Mouse (Mus musculus): ENCODE measurements around the gene Krt80.
A peak's percentile ranks its signal among the peaks of the same experiment; 100 is the strongest.
"Not testable (repeated sequence)": the region's sequence is repeated elsewhere in the genome, so short reads cannot be mapped to it uniquely, and the experiment has no call there.

Gene Krt80

DNA sequence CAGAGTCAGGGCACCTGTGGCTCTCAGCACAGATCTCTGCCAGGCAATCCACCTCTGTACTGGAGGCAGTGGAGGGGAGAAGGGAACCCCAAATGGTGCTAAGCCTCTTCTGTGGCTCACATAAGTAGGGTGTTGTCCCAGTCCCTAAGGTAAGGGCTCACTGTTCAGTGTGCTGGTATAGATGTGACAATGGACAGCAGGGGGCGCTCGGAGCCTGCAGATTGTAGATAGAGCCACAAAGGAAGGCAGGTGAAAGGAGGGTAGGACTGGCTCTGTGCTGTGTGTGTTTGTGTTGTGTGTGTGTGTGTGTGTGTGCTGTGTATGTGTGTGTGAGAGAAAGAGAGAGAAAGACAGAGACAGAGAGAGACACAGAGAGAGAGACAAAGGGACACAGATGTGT lies 30.4 kb downstream of the Krt80 start:
- peak; percentile 81 to 92 for DNase-seq

DNA sequence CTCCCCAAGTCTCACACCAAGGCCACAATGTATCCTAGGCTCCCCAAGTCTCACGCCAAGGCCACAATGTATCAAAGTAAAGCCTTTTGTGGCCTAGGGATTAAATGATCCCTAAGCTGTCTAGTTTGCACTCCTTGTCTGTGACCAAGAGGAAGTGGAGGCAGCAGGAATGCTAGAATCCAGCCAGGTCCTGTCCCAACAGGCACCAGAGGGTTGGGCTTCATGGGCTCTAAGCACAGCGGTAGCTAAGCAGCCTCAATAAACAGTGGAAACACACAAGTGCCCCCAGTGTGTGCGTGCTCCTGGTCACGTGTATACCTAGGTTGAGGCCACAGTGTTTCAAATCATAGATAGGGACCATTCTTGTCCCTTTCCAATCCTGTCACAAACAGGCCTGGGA lies 31.6 kb downstream of the Krt80 start:
- no peak for DNase-seq

- DNase-seq, result no peak
These were observed 33.3 kb downstream of the Krt80 start for GRCm38 (mm10) chr15:101336474-101337174.

DNA sequence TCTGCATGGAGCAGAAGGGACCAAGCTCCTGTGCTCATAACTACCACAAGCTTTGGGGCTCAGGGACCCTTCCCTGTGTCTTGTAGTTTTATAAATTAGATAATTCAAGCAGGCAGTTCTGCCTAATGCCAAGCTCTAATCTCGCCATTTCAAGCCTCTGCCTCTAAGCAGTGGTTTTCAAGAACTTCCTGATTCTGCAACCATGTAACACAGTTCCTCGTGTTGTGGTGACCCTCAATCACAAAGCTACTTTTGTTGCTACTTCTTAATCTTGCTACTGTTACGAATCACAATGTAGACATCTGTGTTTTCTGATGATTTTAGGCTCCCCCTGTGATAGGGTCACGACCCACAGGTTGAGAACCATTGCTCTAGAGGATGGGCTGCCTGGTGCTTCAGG lies 36.3 kb downstream of the Krt80 start:
- no peak for DNase-seq

GRCm38 (mm10) chr15:101333165-101333564 lies 36.8 kb downstream of the Krt80 start:
- no peak for DNase-seq

DNA sequence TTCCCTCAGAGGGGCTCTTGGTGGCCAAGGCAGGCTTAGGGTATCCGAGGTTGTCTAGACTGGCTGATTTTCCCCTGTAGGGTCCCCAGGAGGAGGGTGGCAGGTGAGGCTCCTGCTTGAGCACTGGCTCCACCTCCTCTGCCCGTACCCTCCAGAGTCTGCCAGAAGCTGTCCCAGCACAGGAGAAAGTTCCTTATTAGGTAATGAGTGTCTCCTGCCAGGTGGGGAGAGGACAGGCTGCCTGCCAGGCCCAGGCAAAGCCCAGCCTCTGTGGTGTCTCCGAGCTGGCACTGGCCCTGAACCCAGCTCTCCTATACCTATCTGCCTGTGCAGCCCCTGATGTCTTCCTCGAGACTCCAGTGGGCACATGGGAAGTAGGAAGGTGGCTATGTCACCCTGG lies 37.6 kb downstream of the Krt80 start:
- DNase-seq, result no peak

GRCm38 (mm10) chr15:101331090-101331489 lies 38.9 kb downstream of the Krt80 start:
- no peak for DNase-seq

GRCm38 (mm10) chr15:101329564-101329892 lies 40.4 kb downstream of the Krt80 start:
- no peak for DNase-seq

GRCm38 (mm10) chr15:101328876-101329563 lies 40.9 kb downstream of the Krt80 start:
- no peak for DNase-seq

- DNase-seq, result peak; percentile 60 to 74
These were observed 42.7 kb downstream of the Krt80 start for GRCm38 (mm10) chr15:101327282-101327681.

- DNase-seq, result no peak
These were observed 43.9 kb downstream of the Krt80 start for GRCm38 (mm10) chr15:101325991-101326534.

- DNase-seq, result not testable (repeated sequence)
These were observed 45.6 kb downstream of the Krt80 start for GRCm38 (mm10) chr15:101324409-101324808.

DNA sequence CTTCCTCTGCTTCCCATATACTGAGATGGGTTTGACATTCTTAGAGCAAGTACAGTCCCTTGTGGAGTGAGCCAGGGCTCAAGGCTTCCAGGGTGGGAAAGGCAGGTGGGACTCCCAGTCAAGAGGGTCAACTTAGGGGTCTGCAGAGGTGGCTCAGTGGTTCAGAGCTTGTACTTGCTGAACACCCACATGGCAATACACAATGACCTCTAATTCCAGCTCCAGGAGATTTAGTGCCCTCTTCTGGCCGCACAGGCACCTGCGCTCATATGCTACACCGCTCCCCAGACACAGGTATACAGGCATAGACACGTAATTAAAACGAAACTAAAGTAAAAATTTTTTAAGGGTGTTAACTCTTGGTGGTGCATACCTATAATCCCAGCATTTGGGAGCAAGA lies 46.5 kb downstream of the Krt80 start:
- DNase-seq, result no peak

- DNase-seq, result no peak
These were observed 47.3 kb downstream of the Krt80 start for GRCm38 (mm10) chr15:101322640-101323039.

DNA sequence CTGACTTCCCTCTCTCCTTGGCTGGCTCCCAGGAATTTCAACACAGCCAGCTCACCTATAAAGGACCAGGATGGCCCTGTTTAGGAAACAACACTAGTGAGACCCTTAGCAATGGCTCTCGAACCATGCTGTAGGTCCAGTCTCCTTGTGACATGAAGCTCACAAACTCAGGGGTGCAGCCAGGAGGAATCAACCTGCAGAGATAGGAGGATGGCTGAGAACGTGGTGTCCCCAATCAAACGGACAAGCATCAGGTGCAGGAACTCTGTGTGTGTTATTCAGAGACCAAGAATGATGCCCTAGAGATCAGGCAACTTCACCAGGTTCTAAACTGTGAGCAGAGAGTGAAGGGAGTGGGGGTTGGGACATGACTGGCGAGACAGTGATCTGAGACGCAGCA lies 47.9 kb downstream of the Krt80 start:
- no peak for DNase-seq

- no peak for DNase-seq
These were observed 48.8 kb downstream of the Krt80 start for GRCm38 (mm10) chr15:101321126-101321525.

- no peak for DNase-seq
These were observed 49.3 kb downstream of the Krt80 start for GRCm38 (mm10) chr15:101320618-101321041.

DNA sequence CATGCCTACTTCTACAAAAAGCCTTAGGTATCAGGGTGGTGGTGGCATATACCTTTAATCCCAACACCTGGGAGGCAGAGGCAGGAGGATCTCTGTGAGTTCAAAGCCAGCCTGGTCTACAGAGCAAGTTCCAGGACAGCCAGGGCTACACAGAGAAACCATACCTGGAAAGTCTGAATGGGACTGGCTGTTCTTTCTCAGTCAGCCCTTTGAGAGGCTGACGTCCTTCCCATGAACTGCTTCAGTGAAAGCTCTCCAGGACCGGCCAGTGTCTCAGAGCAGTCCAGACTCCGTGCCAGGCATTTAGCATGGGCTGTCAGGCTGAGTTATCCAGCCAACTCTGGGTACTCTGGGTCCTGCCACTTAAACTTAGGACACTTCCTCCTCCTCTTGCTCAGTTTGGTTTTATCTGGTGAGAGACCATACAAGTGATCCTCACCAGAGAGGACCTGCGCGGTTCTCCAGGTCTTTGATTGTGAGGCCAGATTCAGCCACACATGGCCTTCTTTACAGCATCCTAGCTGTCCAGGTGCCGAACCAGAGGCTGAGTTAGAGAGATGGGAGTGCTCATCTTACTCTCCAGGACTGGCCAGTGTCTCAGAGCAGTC lies 49.8 kb downstream of the Krt80 start:
- DNase-seq, result no peak

- DNase-seq, result no peak
These were observed 50.8 kb downstream of the Krt80 start for GRCm38 (mm10) chr15:101318889-101319765.

DNA sequence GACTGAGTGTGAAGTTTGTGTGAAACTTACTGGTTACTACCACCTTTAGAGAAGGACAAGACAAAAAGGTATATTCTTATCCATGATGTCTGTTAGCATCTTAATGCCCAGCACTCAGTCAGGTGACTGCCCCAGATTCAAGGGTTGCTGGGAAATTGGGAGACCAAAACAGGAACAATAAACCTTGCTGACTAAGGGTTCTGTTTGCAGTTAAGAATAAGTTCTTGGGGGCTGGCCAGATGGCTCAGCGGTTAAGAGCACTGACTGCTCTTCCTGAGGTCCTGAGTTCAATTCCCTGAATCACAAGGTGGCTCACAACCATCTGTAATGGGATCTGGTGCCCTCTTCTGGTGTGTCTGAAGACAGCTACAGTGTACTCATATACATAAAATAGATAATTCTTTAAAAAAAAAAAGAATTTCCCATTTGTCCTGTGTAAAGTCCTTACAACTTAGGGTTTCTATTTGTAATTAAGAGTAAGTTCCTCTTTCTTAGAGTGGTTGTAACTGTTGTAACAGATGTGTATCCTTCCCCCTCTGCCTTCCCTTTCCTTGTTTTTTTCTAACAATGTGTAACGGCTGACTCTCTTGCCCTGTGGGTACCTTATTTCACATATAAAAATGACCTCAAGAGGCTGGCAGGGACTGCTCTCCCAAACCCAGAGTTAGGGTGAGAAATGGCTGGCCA lies 52.0 kb downstream of the Krt80 start:
- DNase-seq, result no peak

DNA sequence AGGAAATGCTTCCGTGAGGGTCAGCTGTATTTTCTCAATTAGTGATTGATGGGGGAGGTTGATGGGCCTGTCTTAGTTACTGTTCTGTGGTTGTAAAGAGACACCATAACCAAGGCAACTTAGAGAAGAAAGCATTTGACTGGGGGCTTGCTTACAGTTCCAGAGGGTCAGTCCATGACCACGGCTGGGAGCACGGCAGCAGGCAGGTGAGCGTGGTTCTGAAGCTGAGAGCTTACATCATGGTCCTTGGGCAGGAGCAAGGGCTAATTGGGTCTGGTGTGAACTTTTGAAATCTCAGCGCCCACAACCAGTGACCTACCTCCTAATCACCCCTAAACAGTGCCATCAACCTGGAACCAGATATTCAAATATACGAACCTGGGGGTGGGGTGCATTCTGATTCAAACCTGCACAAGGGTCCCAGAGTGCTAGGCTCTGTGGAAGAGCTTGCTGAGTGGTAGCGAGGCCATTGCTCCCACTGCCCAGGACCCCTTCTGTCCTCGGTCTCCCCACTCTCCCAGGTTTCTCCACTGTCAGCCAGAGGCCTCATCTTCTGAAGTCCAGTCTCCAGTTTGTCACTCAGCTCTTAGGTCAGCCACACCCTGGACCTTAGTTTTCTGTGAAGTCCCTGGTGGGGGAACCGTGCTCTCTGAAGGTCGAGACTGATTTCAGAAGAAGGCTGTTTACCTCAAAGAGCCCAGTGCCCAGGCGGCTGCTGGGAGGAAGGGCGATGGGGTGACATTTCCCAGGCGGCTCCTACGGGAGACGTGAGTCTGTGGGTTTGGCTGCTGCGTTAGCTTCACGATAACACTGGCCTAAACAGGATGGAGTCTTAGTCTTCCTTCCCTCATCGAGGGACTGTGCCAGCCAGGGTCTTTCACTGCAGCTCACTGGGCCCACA lies 52.8 kb downstream of the Krt80 start:
- DNase-seq, result no peak
